Mouse (Mus musculus) kidney, adult 2 months (tissue): ENCODE results near the gene Actg1. TPM values are rescaled to one million over a fixed set of nuclear protein-coding genes. Genes with fewer than 3 reads are reported as not detected.
A peak's percentile ranks its signal among the peaks of the same experiment; 100 is the strongest.
"Not testable (repeated sequence)": the region's sequence is repeated elsewhere in the genome, so short reads cannot be mapped to it uniquely, and the experiment has no call there.

Experiments
- DNase-seq: peaks from one replicate; pipeline ENCODE4 v3.0.0; 2021
- H3K27ac ChIP-seq: fragments of 200-500 bp; 2 replicates; pipeline ENCODE4 v1.5.1; 2012; ENCODE audit warnings: low read depth, low read length, control low read depth, inconsistent platforms; ENCODE audit not compliant: insufficient read depth
- H3K27me3 ChIP-seq: fragments of 200-500 bp; replicated peaks from 2 replicates; pipeline ENCODE4 v1.6.1; 2012; ENCODE audit warnings: mild to moderate bottlenecking, moderate library complexity, low read length, inconsistent platforms; ENCODE audit not compliant: control insufficient read depth, insufficient read depth
- H3K36me3 ChIP-seq: fragments of 200-500 bp; 2 replicates; pipeline ENCODE4 v1.6.1; 2012; ENCODE audit warnings: mild to moderate bottlenecking, moderate library complexity, low read length, inconsistent platforms; ENCODE audit not compliant: control insufficient read depth, insufficient read depth
- H3K4me1 ChIP-seq: fragments of 200-500 bp; 2 replicates; pipeline ENCODE4 v1.6.1; 2011; ENCODE audit warnings: low read length; ENCODE audit not compliant: control insufficient read depth, insufficient read depth
- H3K4me3 ChIP-seq: fragments of 200-500 bp; 2 replicates; pipeline ENCODE4 v1.5.1; 2011; ENCODE audit warnings: mild to moderate bottlenecking, low read depth, low read length, control low read depth; ENCODE audit not compliant: insufficient read depth
- CTCF ChIP-seq: fragments of 200-500 bp; conservative IDR thresholded peaks from 2 replicates; pipeline ENCODE4 v1.5.1; 2011; ENCODE audit warnings: low read depth, mild to moderate bottlenecking, control low read depth, low read length, moderate library complexity, mixed read lengths; ENCODE audit not compliant: insufficient read depth, insufficient read length
- POLR2A ChIP-seq: fragments of 200-500 bp; IDR thresholded peaks from one replicate; pipeline ENCODE4 v1.6.1; 2011; ENCODE audit warnings: low read depth, low read length, control low read depth
- WGBS: fragments of 180-500 bp; shearing (Covaris S2); methylation state at CpG from one replicate; pipeline ENCODE4 v1.1.7; 2018; 5-methylcytosine and 5-hydroxymethylcytosine counted together
- polyA plus RNA-seq: library from polyadenylated mRNA; depleted of rRNA; stranded (reverse); fragments of >200 nt; gene quantifications from 2 replicates; pipeline ENCODE4 v1.2.3, GENCODE M21; 2012

The Actg1 gene
- polyA plus RNA-seq, 1 experiment, result 981 TPM

DNA sequence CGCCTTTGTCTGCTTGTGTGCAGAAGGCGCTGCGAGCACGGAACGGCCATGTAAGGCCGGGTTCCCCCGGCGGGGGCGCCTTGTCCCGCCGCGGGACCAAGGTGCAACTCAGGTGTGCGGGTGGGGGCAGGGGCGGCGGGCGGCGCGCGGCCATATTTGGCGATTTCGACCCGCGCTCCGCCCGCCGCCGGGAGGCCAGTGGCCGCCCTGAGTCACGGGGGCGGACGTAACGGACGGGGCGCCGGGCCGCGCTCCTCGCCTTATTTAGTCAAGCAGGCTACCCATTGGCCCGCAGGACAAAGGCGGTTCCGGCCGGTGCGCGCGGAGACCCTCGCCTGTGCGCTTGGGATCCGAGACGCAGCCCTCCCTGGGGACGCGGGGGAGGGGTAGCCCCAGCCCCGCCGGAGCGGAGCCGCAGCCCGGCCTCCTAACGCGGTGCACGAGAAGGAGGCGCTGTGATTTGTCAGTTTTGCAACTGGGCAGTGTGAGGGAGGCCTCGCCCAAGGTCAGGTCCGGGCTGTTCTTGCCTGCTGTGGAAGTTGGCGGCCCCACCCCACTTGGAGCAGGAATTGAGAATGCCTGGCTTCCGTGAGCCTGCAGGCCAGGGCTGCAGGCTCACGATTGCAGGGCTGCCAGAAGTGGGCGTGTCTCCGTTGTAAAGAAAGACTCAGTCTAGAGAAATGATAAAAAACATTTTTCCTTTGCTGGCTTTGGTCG, 1.8 kb upstream of the Actg1 start:
- Histone ChIP-seq H3K4me1 (peaks cover 24% of the 10 kb centered on the region), H3K27ac (peak overlapping the region; percentile 99), H3K36me3 (peaks cover 2% of the 10 kb centered on the region; the same call in 1 of the 2 replicates), H3K27me3 (no peaks in the 10 kb centered on the region), H3K4me3 (peak overlapping the region; percentile 81)
- 12% methylated on average over 68 of the region's 68 CpGs for WGBS
- TF ChIP-seq POLR2A (peak; percentile 45), CTCF (no peak)
- DNase-seq, result peak; percentile 97

DNA sequence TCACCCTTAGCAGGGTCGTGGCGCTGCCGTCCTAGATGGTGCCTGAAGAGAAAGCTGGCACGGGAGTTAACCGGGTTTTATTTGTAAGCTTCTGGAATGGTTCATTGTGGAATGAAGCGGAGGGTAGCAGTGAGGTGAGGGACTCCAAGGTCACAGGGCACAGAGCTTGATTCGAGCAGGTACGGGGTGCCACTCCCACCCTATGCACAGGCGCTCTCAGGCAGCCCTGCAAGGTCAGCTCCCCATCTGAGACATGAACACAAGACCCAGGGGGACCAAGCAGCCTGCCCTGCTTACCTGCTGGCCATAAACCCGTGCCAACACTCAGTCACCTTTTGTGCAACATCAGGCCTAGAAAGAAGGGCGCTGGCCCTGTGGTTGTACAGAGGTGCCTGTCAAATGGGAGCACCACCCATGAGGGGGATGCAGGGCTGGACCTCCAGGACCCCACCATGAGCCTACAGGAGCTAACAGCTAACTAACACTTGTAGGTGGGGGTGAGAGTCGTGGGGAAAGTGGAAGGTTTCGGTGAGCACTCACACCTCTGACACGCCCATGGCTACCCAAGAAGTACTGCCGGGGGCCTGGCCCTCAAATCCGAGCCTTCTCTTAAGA, 1.1 kb upstream of the Actg1 start:
- peak overlapping the region; percentile 99 for H3K27ac ChIP-seq
- DNase-seq, result peak; percentile 77
- H3K4me3 ChIP-seq, result peak overlapping the region; percentile 81
- TF ChIP-seq POLR2A, result no peak
- TF ChIP-seq CTCF, result no peak
- peaks cover 26% of the 10 kb centered on the region for H3K4me1 ChIP-seq
- 13% methylated on average over 16 of the region's 16 CpGs for WGBS
- no peaks in the 10 kb centered on the region for H3K27me3 ChIP-seq
- H3K36me3 ChIP-seq, result peaks cover 2% of the 10 kb centered on the region; the same call in 1 of the 2 replicates

DNA sequence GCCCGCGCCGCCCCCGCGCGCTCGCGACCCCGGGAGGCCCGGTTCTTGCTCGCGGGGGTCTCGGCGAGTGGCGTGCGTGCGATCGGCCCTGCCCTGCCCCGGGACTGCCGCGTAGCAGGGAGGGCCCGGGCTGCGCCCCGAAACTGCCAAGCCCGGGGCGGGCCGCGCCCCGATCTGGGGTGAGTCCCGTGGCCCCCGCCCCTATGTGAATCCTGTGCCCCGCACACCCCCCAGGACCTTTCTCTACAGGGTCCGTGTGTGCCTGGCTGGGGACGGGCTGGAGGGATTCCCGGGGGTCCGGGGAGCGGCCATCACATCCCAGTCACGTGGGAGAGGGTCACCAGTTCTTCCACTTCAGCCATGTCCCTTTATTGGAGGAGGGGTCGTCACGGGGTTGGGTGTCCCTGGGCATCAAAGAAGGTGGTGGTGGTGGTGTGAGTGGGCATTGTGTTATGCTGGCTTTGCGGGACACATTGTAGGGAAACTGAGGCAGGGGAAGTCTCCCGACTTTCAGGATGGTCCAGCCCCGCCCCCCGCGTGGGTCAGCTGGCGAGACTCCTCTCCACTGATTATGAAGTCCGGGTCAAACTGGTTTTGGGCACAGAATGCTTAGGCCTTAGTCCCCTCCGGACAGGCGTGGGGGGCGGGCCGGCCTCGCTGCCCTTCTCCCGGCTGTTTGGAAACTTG, 485 bp upstream of the Actg1 start:
- peak overlapping the region; percentile 99 for H3K27ac ChIP-seq
- peaks cover 25% of the 10 kb centered on the region for H3K4me1 ChIP-seq
- peak overlapping the region; percentile 81 for H3K4me3 ChIP-seq
- H3K27me3 ChIP-seq, result no peaks in the 10 kb centered on the region
- DNase-seq, result peak; percentile 75
- TF ChIP-seq POLR2A, result no peak
- TF ChIP-seq CTCF, result no peak
- peaks cover 2% of the 10 kb centered on the region; the same call in 1 of the 2 replicates for H3K36me3 ChIP-seq
- WGBS, result 32% methylated on average over 53 of the region's 53 CpGs

DNA sequence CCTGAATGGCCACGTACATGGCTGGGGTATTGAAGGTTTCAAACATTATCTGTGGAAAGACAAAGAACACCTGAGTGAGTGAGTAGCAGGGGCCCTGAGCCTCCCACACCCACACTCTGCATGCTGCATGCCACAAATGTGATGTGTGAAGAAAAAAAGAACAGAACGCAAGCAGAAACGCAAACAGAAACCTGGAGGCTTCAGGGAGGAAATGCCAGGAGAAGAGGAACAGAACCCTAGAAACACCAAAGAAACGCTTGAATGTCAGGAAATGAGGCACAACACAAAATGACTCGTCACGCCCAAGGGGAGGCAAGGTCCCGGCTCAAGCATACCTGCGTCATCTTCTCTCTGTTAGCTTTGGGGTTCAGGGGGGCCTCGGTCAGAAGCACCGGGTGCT, 1.0 kb downstream of the Actg1 start:
- Histone ChIP-seq H3K4me3 (peak overlapping the region; percentile 84), H3K4me1 (peaks cover 16% of the 10 kb centered on the region; the same call in 1 of the 2 replicates), H3K27ac (peak overlapping the region; percentile 90), H3K36me3 (peaks cover 2% of the 10 kb centered on the region; the same call in 1 of the 2 replicates), H3K27me3 (no peaks in the 10 kb centered on the region)
- TF ChIP-seq POLR2A (no peak), CTCF (no peak)
- 11% methylated on average over 10 of the region's 10 CpGs for WGBS
- peak; percentile 32 for DNase-seq

DNA sequence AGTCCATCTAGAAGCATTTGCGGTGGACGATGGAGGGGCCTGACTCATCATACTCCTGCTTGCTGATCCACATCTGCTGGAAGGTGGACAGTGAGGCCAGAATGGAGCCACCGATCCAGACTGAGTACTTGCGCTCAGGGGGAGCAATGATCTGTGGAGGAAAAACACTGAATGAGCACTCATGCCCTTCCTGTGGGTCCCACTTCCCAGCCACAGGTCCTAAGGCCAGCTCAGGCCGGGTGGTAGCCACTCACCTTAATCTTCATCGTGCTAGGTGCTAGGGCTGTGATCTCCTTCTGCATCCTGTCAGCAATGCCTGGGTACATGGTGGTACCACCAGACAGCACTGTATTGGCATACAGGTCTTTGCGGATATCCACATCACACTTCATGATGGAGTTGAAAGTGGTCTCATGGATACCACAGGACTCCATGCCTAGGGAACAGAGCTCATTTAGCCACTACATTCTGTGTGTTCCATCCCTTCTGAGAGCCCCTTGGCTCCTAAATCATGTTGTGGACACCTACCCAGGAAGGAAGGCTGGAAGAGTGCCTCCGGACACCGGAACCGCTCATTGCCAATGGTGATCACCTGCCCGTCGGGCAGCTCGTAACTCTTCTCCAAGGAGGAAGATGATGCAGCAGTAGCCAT, 1.8 kb downstream of the Actg1 start:
- Histone ChIP-seq H3K4me1 (peaks cover 16% of the 10 kb centered on the region; the same call in 1 of the 2 replicates), H3K4me3 (peak overlapping the region; percentile 57)
- H3K27me3 ChIP-seq, H3K27ac ChIP-seq, H3K36me3 ChIP-seq: not testable (repeated sequence)
- WGBS, result 17% methylated on average over 11 of the region's 13 CpGs
- peak; percentile 32 for DNase-seq

DNA sequence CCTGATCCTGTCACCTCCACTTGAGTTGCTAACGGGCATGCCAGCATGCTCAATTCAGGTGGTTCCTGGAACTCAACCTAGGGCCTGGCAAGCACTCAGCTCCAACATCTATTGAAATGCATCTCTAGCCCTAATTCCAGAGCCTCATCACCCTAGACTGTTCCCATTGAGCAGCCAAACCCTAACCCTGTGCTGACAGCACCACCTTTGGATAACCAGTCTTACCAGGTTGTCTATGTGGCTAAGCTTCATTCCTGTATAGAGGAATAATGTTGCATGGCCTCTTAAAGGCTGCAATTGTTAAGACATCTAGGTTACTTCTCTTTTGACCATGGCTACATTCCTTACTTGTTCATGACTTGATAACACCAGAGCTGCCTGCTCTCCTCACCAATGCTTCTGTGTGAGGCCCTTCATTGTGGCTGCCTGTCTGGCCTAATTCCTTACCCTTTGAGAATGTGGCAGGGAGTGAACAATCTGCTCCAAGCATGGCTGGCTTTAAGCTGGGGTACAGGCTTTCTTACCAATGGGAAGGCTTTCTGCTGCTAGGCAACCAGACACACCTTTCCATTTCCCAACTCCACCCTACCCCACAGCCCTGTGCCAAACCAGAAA, 3.2 kb downstream of the Actg1 start:
- DNase-seq, result peak; percentile 33
- no peak for TF ChIP-seq POLR2A
- no peak for TF ChIP-seq CTCF
- H3K4me1 ChIP-seq, result peaks cover 6% of the 10 kb centered on the region; the same call in 1 of the 2 replicates
- H3K27me3 ChIP-seq, result no peaks in the 10 kb centered on the region
- whole genome bisulfite sequencing, result 35% methylated on average over 1 of the region's 1 CpGs
- peak overlapping the region; percentile 6 for H3K4me3 ChIP-seq
- peaks cover 2% of the 10 kb centered on the region; the same call in 1 of the 2 replicates for H3K36me3 ChIP-seq
- H3K27ac ChIP-seq, result 0 out of 2 replicates have a peak overlapping the region, but pooled peaks have one; percentile 2
